Mouse (Mus musculus) CD4-positive helper T cell, adult 2 months (primary cell): ENCODE data around the gene 2210016L21Rik.

Experiments
- DNase-seq: peaks from one replicate; pipeline ENCODE4 v3.0.0-alpha.2; 2012; ENCODE audit warnings: low read depth, missing footprints, low spot score

2210016L21Rik gene

GRCm38 (mm10) chr5:114978888-114979249, 36.9 kb downstream of the 2210016L21Rik start:
- DNase-seq, result peak; percentile 66

- peak; percentile 72 for DNase-seq
These were observed 37.5 kb downstream of the 2210016L21Rik start for GRCm38 (mm10) chr5:114979250-114980121.

- no peak for DNase-seq
These were observed 38.3 kb downstream of the 2210016L21Rik start for GRCm38 (mm10) chr5:114980122-114980748.

GRCm38 (mm10) chr5:114982001-114982400, 40.0 kb downstream of the 2210016L21Rik start:
- no peak for DNase-seq

GRCm38 (mm10) chr5:114985074-114985473, 43.1 kb downstream of the 2210016L21Rik start:
- DNase-seq, result no peak

- DNase-seq, result peak; percentile 42
These were observed 54.5 kb downstream of the 2210016L21Rik start for GRCm38 (mm10) chr5:114996447-114996846.

- DNase-seq, result no peak
These were observed 55.4 kb downstream of the 2210016L21Rik start for GRCm38 (mm10) chr5:114997327-114997726.
